Mouse (Mus musculus): ENCODE data around the gene Gm20605. TPM values are rescaled to one million over a fixed set of nuclear protein-coding genes. Genes with fewer than 3 reads are reported as not detected.

The Gm20605 gene
- polyA plus RNA-seq, 1 experiment from 2014 or later = 5.9 TPM

DNA sequence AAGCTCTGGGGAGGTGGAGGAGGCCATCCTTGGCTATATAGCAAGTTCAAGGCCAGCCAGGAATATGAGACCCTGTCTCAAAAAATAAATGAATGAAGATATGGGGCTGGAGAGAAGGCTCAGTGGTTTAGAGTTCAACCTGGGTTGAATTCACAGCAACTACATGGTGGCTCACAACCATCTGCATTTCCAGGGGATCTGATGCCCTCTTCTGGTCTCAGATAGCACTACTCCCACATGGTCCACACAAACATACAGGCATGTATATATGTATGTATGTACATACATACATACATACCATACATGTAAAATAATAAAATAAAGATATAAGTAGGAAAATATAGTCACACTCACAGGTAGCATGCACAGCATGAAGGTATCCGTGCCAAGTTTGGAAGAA is 41.3 kb downstream of the Gm20605 start:
- H3K36me3 ChIP-seq (ENCODE audit: control insufficient read depth, insufficient read depth, low read length) = peaks cover 4% of the 10 kb centered on the region; the same call in 1 of the 2 replicates
- whole genome bisulfite sequencing (ENCODE audit: insufficient replicate concordance) = 97% methylated on average over 1 of the region's 1 CpGs
- H3K27me3 ChIP-seq (ENCODE audit: control insufficient read depth, insufficient read depth, low read length) = no peaks in the 10 kb centered on the region
- no peak overlapping the region for H3K27ac ChIP-seq (ENCODE audit: low read depth, low read length)
- no peak overlapping the region for H3K4me3 ChIP-seq (ENCODE audit: low read depth, low read length)
- ATAC-seq (replicated peaks; ENCODE audit: insufficient number of reproducible peaks, low FRiP score, low TSS enrichment) = no peak
- peaks cover 26% of the 10 kb centered on the region for H3K4me1 ChIP-seq (ENCODE audit: control insufficient read depth, insufficient read depth, low read length)
- H3K9me3 ChIP-seq (replicated peaks; ENCODE audit: control insufficient read depth, low read length) = no peaks in the 10 kb centered on the region
- no peak overlapping the region for H3K4me2 ChIP-seq
- H3K9ac ChIP-seq (ENCODE audit: low read depth, low read length) = no peak overlapping the region

- Histone ChIP-seq H3K4me1 (ENCODE audit: control insufficient read depth, insufficient read depth, low read length) (peaks cover 26% of the 10 kb centered on the region), H3K27ac (ENCODE audit: low read depth, low read length) (peak overlapping the region; percentile 89), H3K27me3 (ENCODE audit: control insufficient read depth, insufficient read depth, low read length) (no peaks in the 10 kb centered on the region), H3K36me3 (ENCODE audit: control insufficient read depth, insufficient read depth, low read length) (0 out of 2 replicates have a peak, but pooled peaks cover 1% of the 10 kb centered on the region), H3K4me2 (peak overlapping the region; percentile 37), H3K9ac (ENCODE audit: low read depth, low read length) (peak overlapping the region; percentile 50), H3K9me3 (replicated peaks; ENCODE audit: control insufficient read depth, low read length) (no peaks in the 10 kb centered on the region), H3K4me3 (ENCODE audit: low read depth, low read length) (no peak overlapping the region)
- WGBS (ENCODE audit: insufficient replicate concordance) = 18% methylated on average over 9 of the region's 9 CpGs
- ATAC-seq (replicated peaks; ENCODE audit: insufficient number of reproducible peaks, low FRiP score, low TSS enrichment) = peak; percentile 58; the same call in 1 of the 2 replicates
Observed at GRCm38 (mm10) chr5:137671443-137672240, 42.7 kb downstream of the Gm20605 start.

GRCm38 (mm10) chr5:137672361-137672760 is 43.4 kb downstream of the Gm20605 start:
- H3K9me3 ChIP-seq (replicated peaks; ENCODE audit: control insufficient read depth, low read length) = no peaks in the 10 kb centered on the region
- no peaks in the 10 kb centered on the region for H3K27me3 ChIP-seq (ENCODE audit: control insufficient read depth, insufficient read depth, low read length)
- H3K4me2 ChIP-seq = no peak overlapping the region
- H3K27ac ChIP-seq (ENCODE audit: low read depth, low read length) = peak overlapping the region; percentile 89
- H3K36me3 ChIP-seq (ENCODE audit: control insufficient read depth, insufficient read depth, low read length) = no peaks in the 10 kb centered on the region
- 79% methylated on average over 5 of the region's 5 CpGs for WGBS (ENCODE audit: insufficient replicate concordance)
- no peak for ATAC-seq (replicated peaks; ENCODE audit: insufficient number of reproducible peaks, low FRiP score, low TSS enrichment)
- no peak overlapping the region for H3K4me3 ChIP-seq (ENCODE audit: low read depth, low read length)
- H3K4me1 ChIP-seq (ENCODE audit: control insufficient read depth, insufficient read depth, low read length) = peaks cover 26% of the 10 kb centered on the region
- H3K9ac ChIP-seq (ENCODE audit: low read depth, low read length) = no peak overlapping the region

DNA sequence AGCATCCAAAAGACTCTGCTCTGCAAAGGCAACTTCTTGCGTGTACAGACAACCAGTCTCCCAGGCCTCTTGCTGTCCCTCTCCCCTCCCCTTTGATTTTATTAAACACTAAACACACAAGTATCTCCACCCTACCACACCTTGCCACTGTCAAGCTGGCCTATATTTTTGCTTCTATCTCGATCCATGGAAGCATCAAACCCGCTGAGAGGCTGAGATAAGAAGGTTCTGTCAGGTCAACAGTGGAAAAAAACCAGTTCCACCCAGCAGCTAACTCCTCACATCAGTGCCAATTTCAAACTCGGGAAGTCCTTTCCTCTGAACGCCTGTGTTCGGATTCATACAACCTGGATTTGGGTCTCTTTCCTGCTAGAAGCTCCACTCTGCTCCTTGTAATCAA is 44.0 kb downstream of the Gm20605 start:
- Histone ChIP-seq H3K4me2 (peak overlapping the region; percentile 1; the same call in 1 of the 2 replicates), H3K36me3 (ENCODE audit: control insufficient read depth, insufficient read depth, low read length) (no peaks in the 10 kb centered on the region), H3K4me3 (ENCODE audit: low read depth, low read length) (no peak overlapping the region), H3K9ac (ENCODE audit: low read depth, low read length) (no peak overlapping the region), H3K4me1 (ENCODE audit: control insufficient read depth, insufficient read depth, low read length) (peaks cover 26% of the 10 kb centered on the region), H3K9me3 (replicated peaks; ENCODE audit: control insufficient read depth, low read length) (no peaks in the 10 kb centered on the region), H3K27me3 (ENCODE audit: control insufficient read depth, insufficient read depth, low read length) (no peaks in the 10 kb centered on the region), H3K27ac (ENCODE audit: low read depth, low read length) (no peak overlapping the region)
- WGBS (ENCODE audit: insufficient replicate concordance) = 74% methylated on average over 6 of the region's 6 CpGs
- ATAC-seq (replicated peaks; ENCODE audit: insufficient number of reproducible peaks, low FRiP score, low TSS enrichment) = no peak

GRCm38 (mm10) chr5:137674786-137675185 is 45.8 kb downstream of the Gm20605 start:
- no peak for ATAC-seq (replicated peaks; ENCODE audit: insufficient number of reproducible peaks, low FRiP score, low TSS enrichment)
- Histone ChIP-seq H3K4me3 (ENCODE audit: low read depth, low read length) (no peak overlapping the region), H3K4me1 (ENCODE audit: control insufficient read depth, insufficient read depth, low read length) (peaks cover 18% of the 10 kb centered on the region), H3K36me3 (ENCODE audit: control insufficient read depth, insufficient read depth, low read length) (no peaks in the 10 kb centered on the region), H3K9ac (ENCODE audit: low read depth, low read length) (no peak overlapping the region), H3K9me3 (replicated peaks; ENCODE audit: control insufficient read depth, low read length) (no peaks in the 10 kb centered on the region), H3K4me2 (no peak overlapping the region), H3K27ac (ENCODE audit: low read depth, low read length) (no peak overlapping the region), H3K27me3 (ENCODE audit: control insufficient read depth, insufficient read depth, low read length) (no peaks in the 10 kb centered on the region)
- 92% methylated on average over 8 of the region's 8 CpGs for WGBS (ENCODE audit: insufficient replicate concordance)

GRCm38 (mm10) chr5:137677859-137678258 is 48.9 kb downstream of the Gm20605 start:
- ATAC-seq (replicated peaks; ENCODE audit: insufficient number of reproducible peaks, low FRiP score, low TSS enrichment) = no peak
- Histone ChIP-seq H3K27me3 (ENCODE audit: control insufficient read depth, insufficient read depth, low read length) (no peaks in the 10 kb centered on the region), H3K9ac (ENCODE audit: low read depth, low read length) (no peak overlapping the region), H3K27ac (ENCODE audit: low read depth, low read length) (no peak overlapping the region; the same call in 1 of the 2 replicates), H3K4me2 (no peak overlapping the region), H3K36me3 (ENCODE audit: control insufficient read depth, insufficient read depth, low read length) (peaks cover 3% of the 10 kb centered on the region; the same call in 1 of the 2 replicates), H3K9me3 (replicated peaks; ENCODE audit: control insufficient read depth, low read length) (no peaks in the 10 kb centered on the region), H3K4me1 (ENCODE audit: control insufficient read depth, insufficient read depth, low read length) (peaks cover under 1% of the 10 kb centered on the region), H3K4me3 (ENCODE audit: low read depth, low read length) (no peak overlapping the region)
- 95% methylated on average over 8 of the region's 8 CpGs for WGBS (ENCODE audit: insufficient replicate concordance)

DNA sequence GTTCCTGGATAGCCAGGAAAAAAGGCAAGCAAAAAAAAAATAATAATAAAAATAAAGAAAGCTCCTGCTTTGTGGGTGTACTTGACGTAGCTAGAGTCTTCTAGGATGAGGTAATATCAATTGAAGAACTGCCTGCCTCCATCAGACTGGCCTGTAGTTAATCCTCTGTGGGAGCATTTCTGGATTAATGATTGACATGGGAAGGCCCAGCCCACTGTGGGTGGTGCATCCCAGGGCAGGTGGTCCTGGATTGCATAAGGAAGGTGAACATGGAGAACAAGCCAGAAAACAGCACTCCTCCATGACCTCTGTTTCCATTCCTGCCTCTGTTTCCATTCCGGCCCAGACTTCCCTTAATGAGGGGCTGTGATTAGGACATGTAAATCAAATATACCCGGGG is 49.8 kb downstream of the Gm20605 start:
- 84% methylated on average over 3 of the region's 3 CpGs for whole genome bisulfite sequencing (ENCODE audit: insufficient replicate concordance)
- no peak overlapping the region for H3K9ac ChIP-seq (ENCODE audit: low read depth, low read length)

GRCm38 (mm10) chr5:137679726-137680125 is 50.8 kb downstream of the Gm20605 start:
- H3K4me3 ChIP-seq (ENCODE audit: low read depth, low read length) = no peak overlapping the region
- H3K36me3 ChIP-seq (ENCODE audit: control insufficient read depth, insufficient read depth, low read length) = peaks cover 3% of the 10 kb centered on the region; the same call in 1 of the 2 replicates
- ATAC-seq (replicated peaks; ENCODE audit: insufficient number of reproducible peaks, low FRiP score, low TSS enrichment) = no peak
- peaks cover 9% of the 10 kb centered on the region for H3K4me1 ChIP-seq (ENCODE audit: control insufficient read depth, insufficient read depth, low read length)
- H3K27me3 ChIP-seq (ENCODE audit: control insufficient read depth, insufficient read depth, low read length) = no peaks in the 10 kb centered on the region
- H3K27ac ChIP-seq (ENCODE audit: low read depth, low read length) = no peak overlapping the region
- no peaks in the 10 kb centered on the region for H3K9me3 ChIP-seq (replicated peaks; ENCODE audit: control insufficient read depth, low read length)
- no peak overlapping the region for H3K4me2 ChIP-seq
- no peak overlapping the region for H3K9ac ChIP-seq (ENCODE audit: low read depth, low read length)
- WGBS (ENCODE audit: insufficient replicate concordance) = 84% methylated on average over 4 of the region's 4 CpGs

More for the DNA sequence above, 49.8 kb downstream of the Gm20605 start:
- H3K27ac ChIP-seq (ENCODE audit: low read depth, low read length) = no peak overlapping the region
- H3K9me3 ChIP-seq (replicated peaks; ENCODE audit: control insufficient read depth, low read length) = no peaks in the 10 kb centered on the region
- no peak for ATAC-seq (replicated peaks; ENCODE audit: insufficient number of reproducible peaks, low FRiP score, low TSS enrichment)
- H3K4me2 ChIP-seq = no peak overlapping the region
- no peak overlapping the region for H3K4me3 ChIP-seq (ENCODE audit: low read depth, low read length)
- H3K36me3 ChIP-seq (ENCODE audit: control insufficient read depth, insufficient read depth, low read length) = peaks cover 3% of the 10 kb centered on the region; the same call in 1 of the 2 replicates
- no peaks in the 10 kb centered on the region for H3K27me3 ChIP-seq (ENCODE audit: control insufficient read depth, insufficient read depth, low read length)
- H3K4me1 ChIP-seq (ENCODE audit: control insufficient read depth, insufficient read depth, low read length) = peaks cover 9% of the 10 kb centered on the region

All from heart, embryonic 11.5 days (tissue).